Mouse (Mus musculus) c-Kit-positive CD71-positive TER-119-negative erythroid progenitor cells, embryonic 14.5 days (primary cell): ENCODE data around the gene Mcf2l.

Experiments
- DNase-seq: peaks from one replicate; pipeline ENCODE4 v3.0.0-alpha.2; 2013; ENCODE audit warnings: low read depth

The Mcf2l gene

DNA sequence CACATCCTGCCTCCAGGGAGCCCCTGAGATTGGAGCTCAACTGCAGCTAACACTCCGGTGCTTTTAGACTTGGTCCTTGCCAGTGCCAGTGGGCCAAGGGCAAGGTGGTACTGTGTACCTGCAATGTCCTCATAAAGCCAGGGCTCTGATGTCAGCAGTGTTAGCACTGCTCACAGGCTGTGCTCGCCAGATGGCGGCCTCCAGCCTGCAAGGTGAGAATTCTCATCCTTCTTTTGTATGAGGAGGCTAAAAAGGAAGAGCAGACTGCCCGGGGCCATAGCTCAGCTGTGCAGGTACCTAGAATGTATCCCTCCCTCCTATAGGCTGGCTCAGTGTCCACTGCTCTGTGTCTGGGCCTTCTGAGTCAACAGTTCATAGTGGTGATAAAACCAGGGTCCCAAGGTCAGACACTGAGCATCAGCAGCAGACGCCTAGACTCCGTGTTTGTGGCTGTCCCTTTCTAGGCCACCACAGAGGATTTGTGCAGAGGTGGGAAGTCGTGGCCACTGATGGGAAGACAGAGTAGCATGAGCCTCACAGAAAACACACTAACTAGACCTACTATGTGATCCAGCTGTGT lies 77.5 kb downstream of the Mcf2l start:
- DNase-seq = no peak

DNA sequence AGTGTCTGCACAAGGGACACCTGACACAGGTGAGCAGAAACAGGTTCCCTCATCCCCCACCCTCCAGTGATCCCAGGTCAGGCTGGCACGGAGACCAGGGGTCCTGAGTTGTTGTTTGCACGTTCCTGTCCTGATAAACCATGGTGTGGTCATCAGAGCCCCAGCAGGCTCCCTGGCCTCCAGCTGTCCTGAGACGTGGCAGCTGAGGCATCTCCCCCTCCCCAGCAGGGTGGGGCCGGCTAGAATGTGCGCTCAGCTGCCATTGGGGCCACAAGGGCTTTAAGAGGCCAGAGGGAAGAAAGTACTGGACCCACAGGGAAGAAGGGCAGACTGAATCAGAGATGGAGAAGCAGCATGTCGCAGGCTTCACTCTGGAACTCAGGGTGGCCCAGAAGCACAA lies 79.1 kb downstream of the Mcf2l start:
- DNase-seq = no peak

DNA sequence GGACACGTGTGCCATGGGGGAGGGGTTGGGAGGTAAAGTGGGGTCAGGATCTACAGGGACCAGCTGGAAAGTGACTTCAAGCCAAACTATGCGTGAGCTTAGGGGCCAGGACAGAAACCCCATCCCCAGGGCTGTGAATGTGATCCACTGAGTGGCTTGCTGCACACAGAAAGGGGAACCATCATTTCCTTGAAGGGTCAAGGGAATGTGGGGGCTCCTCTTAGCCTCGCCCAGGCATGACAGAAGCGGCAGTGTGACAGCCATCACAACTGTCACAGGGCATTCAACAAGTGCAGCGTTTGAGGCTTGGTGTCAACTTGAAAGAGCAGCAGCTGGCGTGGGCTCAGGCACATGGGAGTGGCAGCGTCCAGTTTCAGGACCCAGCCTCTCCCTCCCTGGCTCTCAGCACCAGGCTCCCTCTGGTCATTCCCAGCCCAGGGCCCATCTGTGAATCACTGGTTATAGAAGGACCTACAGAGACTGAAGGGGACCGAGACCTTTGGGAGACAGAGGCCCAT lies 81.8 kb downstream of the Mcf2l start:
- no peak for DNase-seq

DNA sequence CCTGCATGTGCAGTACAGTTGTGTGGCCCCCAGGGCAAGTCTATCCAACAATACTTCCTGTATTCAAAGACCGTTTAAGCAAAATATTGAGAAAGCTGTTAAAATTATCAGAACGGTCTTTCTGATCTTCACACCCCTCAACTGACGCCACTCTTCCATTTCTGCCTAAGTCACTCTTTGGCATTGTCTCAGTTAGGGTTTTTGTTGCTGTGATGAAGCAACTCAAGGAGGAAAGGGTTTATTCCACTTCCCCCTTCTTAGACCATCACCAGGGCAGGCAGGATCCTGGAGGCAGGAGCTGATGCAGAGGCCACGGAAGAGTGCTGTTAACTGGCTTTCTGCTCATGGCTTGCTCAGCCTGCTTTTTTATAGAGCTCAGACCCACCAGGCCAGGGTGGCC lies 82.3 kb downstream of the Mcf2l start:
- no peak for DNase-seq

DNA sequence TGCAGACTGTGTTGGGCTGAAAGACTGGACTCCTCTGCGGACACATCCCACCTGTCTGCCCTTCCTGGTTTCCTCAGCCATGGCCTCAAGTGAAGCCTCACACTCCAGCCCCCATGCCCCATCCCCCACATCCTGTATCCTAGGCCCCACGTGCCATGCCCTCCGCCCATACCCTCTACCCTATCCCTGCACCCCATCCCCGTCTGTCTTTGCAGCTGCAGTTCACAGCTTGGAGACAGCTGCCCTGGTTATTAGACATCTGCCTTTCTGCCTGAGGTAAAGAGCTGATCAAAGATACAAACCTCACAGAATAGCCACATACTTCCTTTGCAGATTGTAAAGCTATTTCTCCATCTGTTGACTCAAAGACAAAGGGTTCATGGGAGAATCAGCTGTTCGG lies 83.3 kb downstream of the Mcf2l start:
- no peak for DNase-seq

DNA sequence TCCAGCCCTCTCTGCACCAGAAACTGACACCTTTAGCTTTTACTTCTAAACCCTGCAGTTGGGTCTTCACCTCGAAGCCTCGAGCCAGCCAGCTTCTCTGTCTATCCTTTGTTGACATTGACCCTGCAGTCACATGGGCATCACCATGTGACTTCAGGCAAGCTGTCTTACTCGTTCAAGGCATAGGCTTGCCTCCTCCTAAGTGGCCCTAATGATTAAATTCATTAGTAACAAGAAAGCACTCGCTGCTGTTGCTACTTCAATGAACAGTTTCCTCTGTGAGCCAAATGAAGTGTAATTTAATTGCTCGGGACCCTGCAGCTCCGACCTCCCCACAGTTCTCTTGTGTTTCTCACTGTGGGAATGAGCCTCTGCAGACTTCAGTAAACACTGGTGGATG lies 83.8 kb downstream of the Mcf2l start:
- no peak for DNase-seq

DNA sequence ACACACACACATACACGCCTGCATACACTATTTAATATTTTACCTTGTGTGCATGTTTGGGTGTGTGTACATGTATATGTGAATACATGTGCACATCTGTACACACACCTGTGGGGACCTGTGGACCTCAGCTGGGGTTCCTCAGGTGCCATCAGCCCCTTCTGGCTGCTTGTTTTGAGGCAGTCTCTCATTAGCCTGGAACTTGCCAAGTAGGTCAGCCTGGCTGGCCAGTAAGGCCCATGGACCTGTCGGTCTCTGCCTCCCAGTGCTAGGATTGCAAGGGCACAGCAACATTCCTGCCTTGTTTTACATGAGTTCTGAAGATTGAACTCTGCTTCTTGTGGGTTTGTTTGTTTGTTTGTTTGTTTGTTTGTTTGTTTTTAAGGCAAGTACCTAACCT lies 87.0 kb downstream of the Mcf2l start:
- no peak for DNase-seq

DNA sequence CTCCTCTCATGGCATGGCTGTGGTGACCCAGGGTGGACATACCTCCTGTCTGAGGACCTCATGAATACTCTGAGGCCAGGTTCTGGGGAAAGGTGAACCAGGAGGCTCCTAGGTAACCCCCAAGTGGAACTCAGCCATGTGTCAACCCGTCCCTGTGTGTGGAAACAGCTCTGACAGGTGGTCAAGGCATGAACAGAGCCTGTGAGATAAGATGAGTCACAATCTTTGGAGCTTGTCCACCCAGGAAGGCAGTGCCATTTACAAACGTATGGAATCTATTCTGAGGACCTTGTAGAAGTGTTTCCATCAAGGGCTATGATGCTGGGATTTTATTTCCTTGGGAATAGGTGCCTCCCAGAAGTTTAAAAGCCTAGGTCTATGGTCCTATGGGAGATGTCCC lies 87.6 kb downstream of the Mcf2l start:
- no peak for DNase-seq

DNA sequence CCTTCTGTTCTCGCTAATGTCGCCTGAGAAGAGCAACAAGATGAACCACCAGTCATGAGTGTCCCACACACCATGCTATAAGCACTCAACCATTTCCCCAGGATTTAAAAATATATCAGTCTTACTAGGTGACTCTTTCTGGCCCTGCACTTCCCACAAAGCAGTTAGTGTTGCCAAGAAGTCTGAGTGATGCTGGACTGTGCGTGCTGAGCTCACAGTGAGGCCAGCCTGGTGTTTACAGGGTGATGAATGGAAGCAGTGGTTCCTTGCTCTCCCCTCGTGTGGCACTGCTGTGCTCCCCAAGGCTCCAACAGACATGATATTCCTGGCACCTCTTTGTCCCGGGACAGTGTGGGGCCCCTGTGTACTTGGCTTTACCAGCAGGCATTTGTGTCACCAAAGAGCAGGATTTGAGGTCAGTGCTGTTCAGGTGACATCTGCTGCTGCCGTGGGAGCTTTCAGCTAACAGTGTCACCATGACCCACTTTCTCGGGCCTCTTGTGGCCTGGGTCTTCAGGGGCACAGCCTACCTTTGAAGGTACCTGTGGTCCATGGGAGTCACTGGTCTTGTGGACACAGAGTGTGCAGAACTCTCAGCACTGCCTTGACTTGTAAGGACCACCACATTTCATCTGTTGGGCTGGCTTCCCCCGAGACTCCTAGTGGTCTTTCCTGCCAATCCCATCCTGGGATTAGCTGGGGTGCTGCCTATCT lies 88.4 kb downstream of the Mcf2l start:
- no peak for DNase-seq

DNA sequence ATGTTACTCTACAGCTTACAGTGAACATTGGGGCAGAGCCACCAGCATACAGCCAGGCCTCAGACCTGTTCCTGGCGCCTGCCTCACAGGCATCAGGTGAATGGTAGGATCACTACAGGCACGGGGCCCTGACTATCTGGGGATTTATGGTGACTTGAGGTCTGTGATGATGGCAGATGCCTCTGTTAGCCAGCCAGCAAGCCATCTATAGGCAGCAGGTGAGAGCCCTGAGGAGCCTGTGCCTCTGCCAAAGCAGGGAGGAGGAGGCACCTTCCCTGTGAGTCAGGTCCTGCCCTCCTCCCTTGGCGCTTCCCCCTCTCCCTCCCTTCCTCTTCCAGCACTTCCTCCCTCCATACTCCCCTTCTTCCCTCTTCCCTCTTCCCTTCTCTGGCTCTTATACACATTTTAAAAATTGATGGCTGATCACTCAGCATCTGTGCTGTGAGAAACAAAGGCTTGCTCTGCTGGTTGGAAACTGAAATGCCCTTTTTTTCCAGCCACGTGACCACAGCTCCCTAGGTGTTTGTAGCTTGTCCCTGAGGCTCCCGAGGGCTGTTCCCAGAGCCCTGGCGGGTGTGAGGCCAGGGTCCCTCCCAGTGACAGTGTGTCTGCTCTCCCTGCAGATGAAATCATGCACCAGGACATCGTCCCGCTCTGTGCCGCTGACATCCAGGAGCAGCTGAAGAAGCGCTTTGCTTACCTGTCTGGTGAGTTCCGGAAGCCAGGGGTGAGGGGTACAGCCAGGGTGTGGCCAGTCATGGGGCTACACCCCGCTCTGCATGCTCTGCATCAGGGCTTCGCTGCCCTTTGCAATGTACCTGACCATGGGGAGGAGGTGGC lies 89.2 kb downstream of the Mcf2l start:
- DNase-seq = no peak

DNA sequence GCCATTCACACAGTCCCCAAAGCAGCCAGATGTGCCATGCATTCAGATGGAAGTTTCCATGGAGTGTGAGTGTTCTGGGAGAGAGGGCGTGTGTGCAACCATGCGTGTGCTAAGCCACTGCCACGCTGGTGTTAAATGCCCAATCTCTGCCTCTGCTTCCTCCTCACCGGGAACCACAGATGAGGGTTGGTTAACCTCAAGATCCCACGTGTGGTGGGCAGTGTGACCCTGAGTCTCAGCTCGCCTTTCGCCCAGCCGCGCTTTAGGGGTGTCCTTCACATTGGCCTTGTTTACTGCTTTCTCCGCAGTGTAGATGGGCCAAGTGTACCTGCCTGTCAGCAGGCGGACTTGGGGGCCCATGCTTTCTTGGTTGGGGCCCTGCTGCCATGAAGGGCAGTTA lies 102.7 kb downstream of the Mcf2l start:
- no peak for DNase-seq

DNA sequence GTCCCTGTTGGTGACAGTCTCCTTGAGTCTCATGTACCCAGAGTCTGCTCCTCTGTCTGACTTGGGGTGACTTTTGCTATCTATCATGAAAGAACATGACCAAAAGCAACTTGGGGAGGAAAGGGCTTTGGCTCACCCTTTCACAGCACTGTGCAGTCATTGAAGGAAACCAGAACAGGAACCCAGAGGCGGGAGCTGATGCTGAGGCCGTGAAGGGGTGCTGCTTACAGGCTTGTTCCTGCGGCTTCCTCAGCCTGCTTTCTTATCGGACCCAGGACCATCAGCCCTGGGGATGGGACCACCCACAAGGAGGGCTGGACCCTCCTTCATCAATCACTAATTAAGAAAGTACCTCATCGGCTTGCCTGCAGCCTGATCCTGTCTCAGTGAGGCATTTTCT lies 103.1 kb downstream of the Mcf2l start:
- no peak for DNase-seq

DNA sequence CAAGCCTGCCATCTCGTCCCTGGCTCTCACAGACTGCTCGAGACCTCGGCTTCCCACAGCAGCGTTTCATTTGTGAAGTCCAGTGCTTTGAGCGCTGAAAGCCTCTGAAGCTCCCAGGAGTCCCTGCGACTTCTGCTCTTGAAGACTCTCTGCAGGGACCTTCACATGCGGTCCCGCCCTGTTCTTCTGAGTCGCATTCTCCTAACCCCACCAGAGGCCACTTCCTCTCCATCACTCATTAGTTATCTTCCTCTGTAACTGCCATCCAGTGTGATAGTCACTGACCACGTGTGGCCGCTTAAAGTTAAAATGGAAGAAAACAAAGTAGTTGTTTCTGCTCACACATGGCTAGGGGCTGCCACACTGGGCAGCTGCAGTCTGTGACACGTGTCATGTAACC lies 103.7 kb downstream of the Mcf2l start:
- DNase-seq = no peak

DNA sequence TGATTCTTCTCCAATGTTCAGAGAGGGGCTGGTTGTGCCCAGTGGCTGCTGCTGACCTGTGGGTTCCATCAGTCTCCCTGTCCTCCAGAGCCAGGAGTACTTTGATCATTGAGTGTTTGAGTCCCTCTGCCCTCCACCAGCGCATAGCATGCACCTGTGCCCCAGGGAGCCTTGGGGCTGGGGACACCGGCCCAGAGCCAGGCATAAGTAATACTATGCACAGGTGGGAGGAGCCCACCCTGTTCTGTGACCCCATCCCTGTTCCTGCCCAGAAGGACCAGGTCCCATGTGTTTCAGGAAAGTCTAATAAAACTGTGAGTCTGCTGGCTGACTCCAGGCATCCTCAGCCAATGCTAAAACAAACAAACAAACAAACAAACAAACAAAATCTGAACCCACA lies 104.7 kb downstream of the Mcf2l start:
- no peak for DNase-seq

DNA sequence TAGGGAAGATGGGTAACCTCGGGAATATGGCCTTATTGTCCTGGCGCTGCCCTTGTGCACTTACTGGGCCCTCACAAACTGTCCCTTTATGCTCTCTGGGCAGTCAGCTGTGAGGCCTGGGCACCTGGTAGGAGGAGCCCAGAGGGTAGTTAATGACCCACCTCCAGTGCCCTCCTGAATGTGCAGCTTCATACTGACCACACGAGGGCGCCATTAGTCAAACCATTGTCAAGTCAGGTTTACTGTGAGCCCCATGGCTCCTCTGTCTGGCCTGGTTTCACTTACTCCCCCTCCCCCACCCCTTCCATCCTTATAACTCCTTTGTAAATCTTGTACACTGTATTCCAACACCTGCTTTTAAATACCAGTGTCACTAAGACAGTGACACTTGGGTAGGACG lies 105.1 kb downstream of the Mcf2l start:
- peak; percentile 46 for DNase-seq

DNA sequence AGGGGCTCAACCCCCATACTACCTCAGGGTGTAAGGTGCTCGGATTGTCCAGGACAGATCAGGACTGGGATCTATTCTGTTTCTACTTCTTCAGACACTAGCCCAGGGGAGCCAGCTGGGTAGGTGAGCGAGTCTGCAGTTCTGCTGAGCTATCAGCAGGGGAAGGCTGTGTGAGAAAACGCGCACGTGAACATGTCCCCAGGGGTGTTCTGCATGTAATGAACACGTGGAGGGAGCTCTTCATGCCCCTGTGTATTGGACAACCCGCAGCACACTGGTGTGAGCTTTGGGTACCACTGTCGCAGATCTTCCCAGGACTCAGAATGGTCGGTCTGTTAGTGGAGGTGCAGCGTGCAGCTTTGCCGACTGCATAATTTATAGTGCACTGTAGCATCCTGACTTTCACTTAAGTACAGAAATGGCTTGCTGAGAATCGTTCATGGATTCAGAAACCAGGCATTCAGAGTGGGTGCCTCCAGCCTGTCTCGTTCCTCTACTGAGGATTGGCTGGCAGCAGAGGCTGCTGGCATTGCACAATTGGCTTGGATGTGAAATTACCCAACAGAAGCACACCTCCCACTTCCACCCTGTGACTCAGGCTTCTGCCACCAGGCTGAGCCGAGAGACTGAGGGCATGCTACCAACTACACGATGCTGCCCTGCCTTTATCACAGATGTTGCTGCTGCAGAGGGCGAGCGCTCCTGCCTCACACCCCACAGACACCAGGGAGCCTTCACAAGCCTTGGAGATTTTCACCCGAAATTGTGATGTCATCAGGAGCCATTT lies 110.3 kb downstream of the Mcf2l start:
- DNase-seq = no peak

DNA sequence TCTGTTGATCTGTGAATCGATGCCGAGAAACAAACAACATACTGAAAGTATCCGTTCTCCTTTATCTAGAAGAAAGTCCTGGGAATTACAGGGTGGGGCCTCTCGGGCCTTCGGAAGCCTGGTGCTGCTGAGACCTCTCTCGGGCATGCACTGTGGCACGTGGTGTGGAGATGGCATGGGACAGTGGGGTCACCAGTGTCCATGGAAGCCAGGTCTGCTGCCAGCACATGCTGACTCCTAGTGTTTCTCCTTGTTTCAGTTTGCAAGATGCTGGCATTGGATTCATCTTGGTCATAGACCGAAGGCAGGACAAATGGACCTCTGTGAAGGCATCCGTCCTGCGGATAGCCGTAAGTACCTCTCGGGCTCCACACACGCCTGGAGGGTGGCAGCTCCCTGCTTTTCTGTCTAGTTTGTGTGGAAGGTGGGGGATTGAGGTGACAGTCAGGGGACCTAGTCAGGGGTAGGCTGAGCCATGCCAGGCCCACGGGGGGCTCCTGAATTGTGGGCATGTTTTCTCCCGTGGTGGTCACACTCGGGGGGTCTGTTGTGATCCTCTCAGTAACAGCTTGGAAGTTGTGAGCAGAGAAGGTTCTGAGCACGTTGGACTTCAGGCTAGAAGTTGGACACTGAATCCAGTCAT lies 111.1 kb downstream of the Mcf2l start:
- DNase-seq = no peak

DNA sequence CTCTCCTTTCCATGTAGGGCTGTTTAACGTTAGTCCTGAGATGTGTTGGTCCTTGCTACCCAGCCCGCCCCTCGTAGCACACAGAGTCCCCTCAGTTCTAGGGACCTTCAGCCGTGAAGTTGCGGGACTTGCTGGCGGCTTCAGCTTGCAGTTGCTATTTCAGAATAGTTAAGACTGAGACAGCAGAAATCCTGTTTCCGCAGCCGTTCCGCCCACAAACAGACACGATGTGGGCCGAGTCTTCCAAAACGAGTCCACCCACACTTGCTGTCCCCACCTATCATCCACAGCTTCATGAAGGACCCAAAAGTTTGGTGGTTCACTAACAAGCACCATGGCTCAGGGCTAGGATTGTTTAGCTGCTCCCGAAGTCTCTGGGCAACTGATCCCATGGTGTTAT lies 111.7 kb downstream of the Mcf2l start:
- no peak for DNase-seq

DNA sequence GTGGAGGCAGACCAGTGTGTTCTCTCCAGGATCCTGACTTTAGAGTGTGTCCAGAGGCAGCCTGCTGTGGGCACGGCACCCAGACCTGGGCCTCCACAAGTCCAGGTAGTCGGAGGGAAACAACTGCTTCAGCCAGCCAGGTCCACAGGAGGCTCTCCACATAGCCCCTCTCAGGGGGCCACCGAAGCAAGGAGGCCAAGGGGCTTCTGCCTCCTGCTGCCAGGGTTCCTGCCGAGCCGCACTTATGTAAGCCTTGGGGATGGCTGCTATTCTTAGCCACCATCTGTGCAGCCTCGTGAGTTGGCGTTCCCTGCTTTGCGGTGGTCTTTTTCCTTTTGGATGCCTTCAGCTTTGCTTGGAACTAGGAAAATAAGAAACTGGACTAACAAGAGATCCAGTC lies 114.0 kb downstream of the Mcf2l start:
- no peak for DNase-seq

DNA sequence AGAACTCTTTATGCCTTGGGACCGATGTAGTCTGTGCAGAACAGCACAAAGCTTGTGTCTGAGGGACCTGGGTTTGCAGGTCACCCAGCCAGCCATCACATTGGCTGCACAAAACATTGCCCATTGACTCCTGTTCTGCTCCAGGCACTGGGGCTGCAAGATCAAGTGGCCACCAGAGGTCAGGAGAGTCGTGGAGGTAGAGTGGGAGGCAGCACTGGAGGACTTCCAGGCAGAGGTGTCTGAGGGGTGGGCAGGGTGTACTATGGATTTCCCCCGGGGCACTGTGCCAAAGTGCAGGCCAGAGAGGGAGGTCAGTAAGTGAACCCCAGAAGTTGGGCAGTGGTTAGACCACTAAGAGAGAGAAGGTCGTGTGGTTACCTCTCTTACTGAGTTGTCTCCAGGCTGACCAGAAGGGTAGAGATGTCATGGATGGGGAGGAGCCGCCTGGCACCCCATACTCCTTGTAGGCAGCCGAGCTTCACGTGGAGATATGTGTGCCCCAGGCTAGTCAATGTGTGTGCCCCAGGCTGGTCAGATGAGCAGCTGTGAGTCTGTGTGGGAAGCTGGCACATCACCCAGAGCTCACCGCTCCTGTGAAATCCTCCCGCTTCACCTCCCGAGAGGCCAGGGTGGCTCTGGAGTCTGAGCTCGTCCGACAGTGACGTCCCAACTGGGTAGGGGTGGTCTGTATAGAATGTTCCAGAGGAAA lies 115.3 kb downstream of the Mcf2l start:
- no peak for DNase-seq

DNA sequence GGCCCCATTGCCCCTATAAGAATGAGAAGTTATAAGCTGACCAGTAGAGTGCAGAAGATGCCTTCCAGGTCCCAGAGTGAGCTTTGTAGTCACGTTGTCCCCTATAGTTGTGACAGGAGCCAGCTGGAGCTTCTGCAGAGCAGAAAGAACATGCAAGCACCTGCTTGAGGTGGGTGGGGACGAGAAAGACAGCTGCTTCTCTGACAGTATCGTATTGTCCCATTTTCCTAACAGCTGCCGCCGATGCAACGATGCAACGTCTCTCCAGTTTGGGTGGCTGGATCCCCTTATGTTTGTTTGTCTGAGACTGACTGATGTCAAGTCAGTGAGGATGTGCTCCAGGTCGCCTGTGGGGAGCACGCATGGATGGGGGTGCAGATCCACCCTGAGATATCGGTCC lies 117.8 kb downstream of the Mcf2l start:
- DNase-seq = no peak
